Mouse (Mus musculus): Measurements from ENCODE around the gene Plau.

The Plau gene

GRCm38 (mm10) chr14:20806116-20806840 lies 30.2 kb upstream of the Plau start:
- no peak for DNase-seq (ENCODE audit: low spot score)

GRCm38 (mm10) chr14:20809349-20809748 lies 27.1 kb upstream of the Plau start:
- no peak for DNase-seq (ENCODE audit: low spot score)

- no peak for DNase-seq (ENCODE audit: low spot score)
Observed at GRCm38 (mm10) chr14:20809820-20810219, 26.6 kb upstream of the Plau start.

- DNase-seq (ENCODE audit: low spot score) = no peak
Observed at GRCm38 (mm10) chr14:20811236-20811635, 25.2 kb upstream of the Plau start.

- DNase-seq (ENCODE audit: low spot score) = no peak
Observed at GRCm38 (mm10) chr14:20811779-20812406, 24.6 kb upstream of the Plau start.

- DNase-seq (ENCODE audit: low spot score) = no peak
Observed at GRCm38 (mm10) chr14:20815448-20815847, 21.0 kb upstream of the Plau start.

- no peak for DNase-seq (ENCODE audit: low spot score)
Observed at GRCm38 (mm10) chr14:20824517-20824916, 11.9 kb upstream of the Plau start.

- no peak for DNase-seq (ENCODE audit: low spot score)
Observed at GRCm38 (mm10) chr14:20825516-20825915, 10.9 kb upstream of the Plau start.

GRCm38 (mm10) chr14:20827061-20827460 lies 9.4 kb upstream of the Plau start:
- no peak for DNase-seq (ENCODE audit: low spot score)

- no peak for DNase-seq (ENCODE audit: low spot score)
Observed at GRCm38 (mm10) chr14:20827491-20827890, 9.0 kb upstream of the Plau start.

GRCm38 (mm10) chr14:20828524-20828923 lies 7.9 kb upstream of the Plau start:
- no peak for DNase-seq (ENCODE audit: low spot score)

GRCm38 (mm10) chr14:20829523-20830366 lies 6.7 kb upstream of the Plau start:
- DNase-seq (ENCODE audit: low spot score) = no peak

GRCm38 (mm10) chr14:20831141-20831910 lies 5.1 kb upstream of the Plau start:
- DNase-seq (ENCODE audit: low spot score) = no peak

GRCm38 (mm10) chr14:20831915-20832314 lies 4.5 kb upstream of the Plau start:
- DNase-seq (ENCODE audit: low spot score) = no peak

- DNase-seq (ENCODE audit: low spot score) = no peak
Observed at GRCm38 (mm10) chr14:20833525-20833924, 2.9 kb upstream of the Plau start.

GRCm38 (mm10) chr14:20834136-20834535 lies 2.3 kb upstream of the Plau start:
- no peak for DNase-seq (ENCODE audit: low spot score)

- no peak for DNase-seq (ENCODE audit: low spot score)
Observed at GRCm38 (mm10) chr14:20836905-20837376, 481 bp downstream of the Plau start.

GRCm38 (mm10) chr14:20837681-20838080 lies 1.2 kb downstream of the Plau start:
- no peak for DNase-seq (ENCODE audit: low spot score)

- DNase-seq (ENCODE audit: low spot score) = no peak
Observed at GRCm38 (mm10) chr14:20841526-20841925, 5.1 kb downstream of the Plau start.

- DNase-seq (ENCODE audit: low spot score) = no peak
Observed at GRCm38 (mm10) chr14:20842629-20843028, 6.2 kb downstream of the Plau start.

- DNase-seq (ENCODE audit: low spot score) = no peak
Observed at GRCm38 (mm10) chr14:20844126-20844525, 7.7 kb downstream of the Plau start.

Data from ovary, postnatal 14 days (tissue).